Mouse (Mus musculus): ENCODE results near the gene Ddx41.
"Not testable (repeated sequence)": the region's sequence is repeated elsewhere in the genome, so short reads cannot be mapped to it uniquely, and the experiment has no call there.

Ddx41 gene

GRCm38 (mm10) chr13:55536194-55537175, at the start of gene Ddx41:
Ddx41 (minus strand) TSS chr13:55536658.
- DNase-seq (ENCODE audit: extremely low spot score, low read depth, low spot score), result peak; percentile 100

- no peak for DNase-seq (ENCODE audit: extremely low spot score, low read depth, low spot score)
Measured at GRCm38 (mm10) chr13:55578086-55578485, 41.6 kb upstream of the Ddx41 start.

GRCm38 (mm10) chr13:55576872-55577271, 40.4 kb upstream of the Ddx41 start:
- DNase-seq (ENCODE audit: extremely low spot score, low read depth, low spot score), result not testable (repeated sequence)

- DNase-seq (ENCODE audit: extremely low spot score, low read depth, low spot score), result no peak
Measured at GRCm38 (mm10) chr13:55575932-55576331, 39.5 kb upstream of the Ddx41 start.

GRCm38 (mm10) chr13:55574321-55574720, 37.9 kb upstream of the Ddx41 start:
- DNase-seq (ENCODE audit: extremely low spot score, low read depth, low spot score), result no peak

DNA sequence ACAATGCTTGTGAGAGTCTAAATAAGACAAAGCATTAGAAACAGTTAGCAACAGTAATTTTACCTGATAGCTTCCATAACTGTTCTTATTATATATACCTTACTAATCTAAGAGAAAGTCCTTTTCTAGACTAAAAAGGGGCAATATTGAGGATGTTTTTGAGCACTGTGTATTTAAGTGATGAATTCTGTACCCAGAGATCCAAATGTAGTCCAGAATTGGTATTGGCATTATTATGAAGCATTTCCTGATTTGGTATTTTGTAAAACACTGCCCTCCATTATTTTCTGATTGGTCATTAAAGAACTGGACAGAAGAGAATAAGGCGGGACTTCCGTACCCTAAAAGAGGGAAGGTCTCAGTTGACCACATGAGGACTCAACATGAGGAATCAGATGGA, 37.0 kb upstream of the Ddx41 start, which contains the start of gene Tmed9:
Tmed9 (plus strand) TSS at position 301 of the 400 bp plus-strand sequence.
- DNase-seq (ENCODE audit: extremely low spot score, low read depth, low spot score), result no peak

- DNase-seq (ENCODE audit: extremely low spot score, low read depth, low spot score), result no peak
Measured at GRCm38 (mm10) chr13:55571977-55572376, 35.5 kb upstream of the Ddx41 start.

GRCm38 (mm10) chr13:55571027-55571751, 34.7 kb upstream of the Ddx41 start, which contains the start of gene Fam193b:
Fam193b (minus strand) TSS chr13:55571120.
- DNase-seq (ENCODE audit: extremely low spot score, low read depth, low spot score), result peak; percentile 60

- no peak for DNase-seq (ENCODE audit: extremely low spot score, low read depth, low spot score)
Measured at GRCm38 (mm10) chr13:55570286-55570973, 34.0 kb upstream of the Ddx41 start.

- no peak for DNase-seq (ENCODE audit: extremely low spot score, low read depth, low spot score)
Measured at GRCm38 (mm10) chr13:55569726-55570285, 33.3 kb upstream of the Ddx41 start.

DNA sequence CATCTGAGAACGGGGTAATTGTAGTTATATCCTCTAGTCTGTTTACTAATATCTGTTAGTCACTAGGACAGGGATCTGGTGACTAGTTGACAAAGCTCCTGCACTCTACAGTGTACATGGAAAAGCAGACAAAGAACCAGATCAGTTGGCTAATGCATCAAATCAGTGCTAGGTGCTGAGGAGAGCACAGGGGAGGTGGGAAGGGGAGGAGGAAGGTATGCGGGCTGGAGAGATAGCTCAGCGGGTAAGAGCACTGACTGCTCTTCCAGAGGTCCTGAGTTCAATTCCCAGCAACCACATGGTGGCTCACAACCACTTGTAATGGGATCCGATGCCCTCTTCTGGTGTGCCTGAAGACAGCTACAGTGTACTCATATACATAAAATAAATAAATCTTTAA, 32.1 kb upstream of the Ddx41 start:
- not testable (repeated sequence) for DNase-seq (ENCODE audit: extremely low spot score, low read depth, low spot score)

- no peak for DNase-seq (ENCODE audit: extremely low spot score, low read depth, low spot score)
Measured at GRCm38 (mm10) chr13:55567949-55568348, 31.5 kb upstream of the Ddx41 start.

DNA sequence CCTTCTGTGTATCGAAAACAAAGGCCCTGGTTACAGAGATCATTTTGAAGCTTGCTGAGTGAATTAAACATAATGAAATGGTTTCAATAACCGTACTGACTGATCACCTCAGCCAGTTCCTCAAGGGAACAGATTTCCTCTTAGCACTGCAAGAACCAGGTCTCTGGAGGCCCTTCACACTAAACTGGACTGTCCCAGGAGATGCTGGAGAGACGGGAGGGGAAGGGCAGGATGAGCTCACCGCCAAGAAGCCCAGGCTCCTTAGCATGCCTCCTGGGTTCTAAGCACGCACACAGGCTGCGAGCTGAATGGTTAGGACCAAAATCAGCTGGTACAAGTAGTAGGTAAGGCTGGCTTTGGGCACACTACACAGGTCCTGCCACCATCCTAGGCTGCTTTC, 30.5 kb upstream of the Ddx41 start:
- DNase-seq (ENCODE audit: extremely low spot score, low read depth, low spot score), result no peak

DNA sequence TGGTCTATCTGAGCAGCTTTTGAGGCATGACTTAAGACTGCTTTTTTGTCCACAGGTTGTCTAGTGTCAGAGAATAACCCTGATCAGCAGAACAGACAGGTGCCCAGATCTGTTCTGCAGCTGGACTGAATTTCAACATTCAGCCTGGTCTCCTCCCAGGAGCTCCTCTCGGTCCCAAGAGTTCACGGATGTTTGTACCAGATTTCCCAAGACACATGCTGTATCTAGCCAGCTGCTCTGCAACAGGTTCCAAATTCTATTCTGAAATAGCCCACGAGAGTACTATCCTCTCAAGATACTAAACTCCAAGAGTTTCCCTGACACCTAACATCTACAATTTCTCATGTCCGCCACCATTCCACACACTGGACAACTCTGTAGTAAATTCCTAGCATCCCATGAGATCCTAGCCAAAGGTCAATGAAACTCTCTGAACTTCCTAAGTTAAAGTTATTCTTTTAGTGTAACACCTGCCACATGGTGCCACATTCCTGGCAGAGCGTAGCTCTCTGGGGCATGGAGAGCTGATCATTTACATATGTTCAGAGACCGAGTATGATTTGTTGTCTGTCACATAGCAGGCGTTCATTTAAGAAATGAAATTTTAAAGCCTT, 26.9 kb upstream of the Ddx41 start:
- no peak for DNase-seq (ENCODE audit: extremely low spot score, low read depth, low spot score)

GRCm38 (mm10) chr13:55557499-55557898, 21.0 kb upstream of the Ddx41 start:
- DNase-seq (ENCODE audit: extremely low spot score, low read depth, low spot score), result no peak

- no peak for DNase-seq (ENCODE audit: extremely low spot score, low read depth, low spot score)
Measured at GRCm38 (mm10) chr13:55555921-55556320, 19.5 kb upstream of the Ddx41 start.

- DNase-seq (ENCODE audit: extremely low spot score, low read depth, low spot score), result no peak
Measured at GRCm38 (mm10) chr13:55549061-55549460, 12.6 kb upstream of the Ddx41 start.

DNA sequence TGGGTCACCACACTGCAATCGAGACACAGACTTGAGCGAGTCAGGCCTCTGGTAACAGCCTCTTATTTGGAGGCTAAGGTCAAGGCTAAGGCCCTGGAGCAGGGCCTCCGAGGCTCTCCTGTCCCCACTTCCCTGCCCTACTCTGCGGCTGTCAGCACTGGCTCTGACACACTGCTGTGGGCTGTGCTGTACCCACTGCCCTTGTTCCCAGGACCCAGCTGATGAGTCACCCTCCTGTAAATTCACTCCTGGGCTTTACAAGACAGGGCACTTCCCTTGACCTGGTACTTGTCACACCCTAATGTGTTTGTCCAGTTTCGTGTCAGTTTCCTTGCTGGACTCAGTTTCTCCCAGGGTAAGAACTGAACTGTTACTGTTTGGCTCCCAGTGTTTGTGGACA, 12.0 kb upstream of the Ddx41 start:
- DNase-seq (ENCODE audit: extremely low spot score, low read depth, low spot score), result no peak

DNA sequence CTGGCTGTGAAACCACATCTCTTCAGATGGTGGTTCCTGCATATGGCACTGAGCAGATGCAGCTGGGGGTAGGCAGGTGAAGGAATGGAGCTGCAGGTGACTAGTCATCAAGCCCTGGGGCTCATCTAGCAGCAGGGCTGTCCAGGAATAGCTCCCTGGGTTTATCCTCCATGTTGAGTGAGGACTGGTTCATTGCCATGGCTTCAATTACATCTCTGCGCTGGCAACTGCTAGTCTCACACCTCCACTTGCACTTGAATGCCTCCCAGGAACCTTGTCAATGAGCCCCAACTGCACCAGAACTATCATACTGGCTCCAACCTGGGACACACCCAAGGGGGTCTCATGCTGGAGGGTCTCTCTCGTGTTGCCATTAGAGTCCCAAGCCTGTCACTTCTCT, 11.5 kb upstream of the Ddx41 start:
- no peak for DNase-seq (ENCODE audit: extremely low spot score, low read depth, low spot score)

- DNase-seq (ENCODE audit: extremely low spot score, low read depth, low spot score), result no peak
Measured at GRCm38 (mm10) chr13:55544792-55545191, 8.3 kb upstream of the Ddx41 start.
